Mouse (Mus musculus) CD8-positive naive resting alpha-beta T cell, adult 2 months (primary cell): ENCODE data around the gene Fbxl17.

ENCODE experiments used
- DNase-seq, 2 experiments: peaks; one replicate each; pipeline ENCODE4 v3.0.0; 2022; ENCODE audit warnings: low read depth in 2 of 2, low spot score in 2 of 2

The Fbxl17 gene

DNA sequence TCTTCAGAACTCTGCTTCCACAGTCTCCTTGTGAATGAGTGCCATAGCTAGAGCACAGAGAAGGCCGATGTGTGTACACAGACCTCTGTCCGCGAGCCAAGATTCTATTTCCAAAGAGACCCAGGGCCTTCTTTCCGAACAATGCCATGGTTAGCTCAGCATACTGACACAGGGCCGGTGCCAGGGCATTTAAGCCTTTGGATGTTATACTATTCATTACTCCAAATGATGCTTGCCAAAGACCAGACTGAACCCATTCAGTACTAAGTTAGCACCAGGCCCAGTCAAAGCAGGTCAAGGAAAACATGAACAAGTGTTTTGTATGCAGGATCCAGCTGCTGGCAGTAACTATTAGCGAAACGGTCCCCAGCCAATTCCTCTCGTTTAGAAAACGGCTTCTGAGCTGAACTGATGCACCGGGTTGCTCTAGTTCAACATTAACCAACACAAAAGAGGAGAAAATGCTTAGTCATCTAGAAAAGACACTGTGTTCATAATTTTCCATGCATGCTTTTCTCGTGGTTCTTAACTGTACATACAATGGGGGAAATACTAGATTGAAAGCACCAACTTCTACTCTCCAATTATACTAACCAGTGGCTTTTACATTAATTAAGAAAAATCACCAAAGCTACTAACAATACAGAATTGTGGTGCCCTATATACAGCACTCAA is 214.4 kb downstream of the Fbxl17 start:
- no peak for DNase-seq

DNA sequence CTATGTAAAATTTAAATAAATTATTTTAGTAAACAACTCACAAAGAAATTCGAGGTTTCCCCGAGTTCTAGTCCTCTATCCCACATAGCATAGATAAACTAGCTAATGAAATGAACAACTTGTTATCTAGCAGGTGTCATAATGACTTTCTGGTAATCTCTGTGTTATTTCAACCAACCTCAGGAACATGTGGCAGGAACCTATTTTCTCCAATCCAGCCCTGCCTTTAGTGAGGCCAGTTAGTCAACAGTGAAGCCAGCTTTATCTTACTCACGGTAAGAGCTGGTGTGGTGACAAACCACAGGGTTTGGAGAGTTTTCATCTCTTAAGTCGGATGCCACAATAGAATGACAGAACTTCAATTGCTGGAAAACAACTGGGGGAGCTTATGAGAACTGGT is 215.7 kb downstream of the Fbxl17 start:
- no peak for DNase-seq

DNA sequence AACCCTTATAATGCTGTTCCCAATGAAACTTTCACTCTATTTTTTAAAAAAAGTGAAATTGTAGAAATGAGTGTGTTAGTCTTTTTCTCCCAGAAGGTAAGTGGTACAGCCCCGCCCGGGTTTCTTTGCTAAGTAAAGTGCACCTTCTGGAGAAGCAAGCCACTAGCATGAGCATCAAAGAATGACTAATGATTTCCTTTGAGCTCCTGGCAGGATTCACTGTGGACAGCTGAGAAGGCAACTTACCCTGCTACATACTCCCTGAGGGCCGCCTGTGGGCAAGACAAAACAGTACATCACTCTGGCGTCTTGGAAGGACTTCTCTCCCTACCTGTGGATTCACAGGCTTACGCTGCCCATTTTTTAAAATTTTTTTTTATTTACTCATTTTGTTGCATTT is 217.8 kb downstream of the Fbxl17 start:
- DNase-seq, result no peak

DNA sequence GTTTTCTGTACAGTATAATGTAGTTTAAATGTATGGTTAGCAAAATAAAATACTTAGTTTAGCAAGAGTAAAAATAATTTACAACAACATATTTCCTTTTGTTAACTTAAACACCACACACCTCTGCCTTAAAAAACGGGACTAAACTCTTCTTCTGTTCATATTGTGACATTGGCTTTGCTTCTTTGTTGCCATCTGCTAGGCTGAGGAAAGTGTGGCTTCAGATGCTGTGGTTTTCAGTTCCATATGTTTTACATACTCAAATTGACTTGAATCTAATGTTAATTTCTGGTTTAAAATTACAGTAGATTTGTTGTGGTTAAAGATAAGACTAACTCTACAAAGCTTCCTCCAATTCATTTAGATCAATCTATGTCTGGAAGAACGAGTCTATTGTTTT is 218.8 kb downstream of the Fbxl17 start:
- DNase-seq, result no peak

DNA sequence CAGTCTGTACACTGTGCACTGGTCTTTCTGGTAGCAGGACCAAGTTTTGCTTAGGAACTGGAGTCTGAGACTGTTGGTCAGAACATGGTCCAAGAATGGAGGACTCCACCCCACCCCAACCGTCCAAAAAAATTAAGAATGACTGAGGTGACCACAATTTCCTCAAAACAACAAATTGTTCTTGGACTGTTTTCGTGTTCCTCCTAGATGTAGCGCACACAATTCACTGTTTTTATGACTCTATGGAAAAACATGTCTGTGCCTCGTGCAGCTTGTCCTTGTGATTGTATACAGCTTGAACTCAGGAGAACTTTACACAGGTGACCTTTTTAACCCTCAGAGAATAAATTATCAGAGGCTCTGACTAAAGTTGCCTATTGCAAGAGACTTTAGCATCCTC is 220.7 kb downstream of the Fbxl17 start:
- DNase-seq, result no peak

DNA sequence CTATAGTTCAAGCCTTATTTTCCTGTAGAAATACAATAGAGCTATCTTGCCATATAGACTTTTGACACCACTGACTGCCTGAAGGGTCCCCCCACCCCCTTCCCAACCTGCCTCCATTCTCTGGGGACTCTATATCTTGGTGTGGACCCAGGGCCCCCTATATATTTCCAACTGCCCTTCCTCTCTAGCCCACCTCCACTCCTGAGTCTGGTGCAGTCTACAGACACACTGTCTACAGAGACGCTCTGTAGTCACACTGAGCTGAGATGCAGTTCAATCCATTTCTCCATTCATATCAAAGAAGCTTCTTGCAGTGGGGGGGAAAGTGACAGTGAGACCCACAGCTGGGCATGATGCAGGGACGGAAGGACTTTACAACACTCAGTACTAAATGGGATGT is 226.5 kb downstream of the Fbxl17 start:
- DNase-seq, result no peak

DNA sequence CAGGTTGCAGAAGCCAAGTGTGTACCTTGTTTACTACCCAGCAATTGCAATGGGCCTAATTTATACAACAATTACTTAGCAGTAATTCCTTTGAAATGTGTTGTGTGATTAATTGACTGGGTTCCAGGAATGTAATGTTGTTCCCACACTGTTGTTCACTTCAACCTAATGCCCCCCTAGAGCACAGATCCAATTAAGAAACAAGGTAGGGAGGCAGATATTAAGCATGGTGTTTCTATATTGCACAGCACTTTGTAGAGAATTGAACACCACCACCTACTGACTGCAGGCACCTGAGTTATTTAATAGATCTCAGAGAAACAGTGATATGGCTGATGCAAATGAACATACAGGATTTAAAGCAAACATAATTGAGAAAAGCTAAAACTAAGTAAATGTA is 226.9 kb downstream of the Fbxl17 start:
- DNase-seq, result no peak

DNA sequence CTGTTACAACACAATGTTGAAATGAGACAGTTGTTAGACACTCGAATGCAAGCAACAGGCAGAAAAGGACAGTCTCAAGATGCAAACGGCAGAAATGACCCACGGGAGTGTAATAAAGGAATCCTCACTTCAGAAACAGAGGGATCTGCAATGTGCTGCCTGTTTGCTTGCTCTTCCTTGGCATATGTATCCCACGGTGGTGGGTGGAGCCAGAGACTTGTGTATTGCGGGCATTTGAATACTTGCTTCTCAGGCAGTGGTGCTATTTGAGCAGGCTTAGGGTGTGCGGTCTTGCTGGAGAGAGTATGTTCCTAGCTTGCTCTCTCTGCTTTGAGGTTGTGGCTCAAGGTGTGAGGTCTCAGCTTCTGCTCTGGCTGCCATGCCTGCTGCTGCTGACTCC is 228.8 kb downstream of the Fbxl17 start:
- no peak for DNase-seq

DNA sequence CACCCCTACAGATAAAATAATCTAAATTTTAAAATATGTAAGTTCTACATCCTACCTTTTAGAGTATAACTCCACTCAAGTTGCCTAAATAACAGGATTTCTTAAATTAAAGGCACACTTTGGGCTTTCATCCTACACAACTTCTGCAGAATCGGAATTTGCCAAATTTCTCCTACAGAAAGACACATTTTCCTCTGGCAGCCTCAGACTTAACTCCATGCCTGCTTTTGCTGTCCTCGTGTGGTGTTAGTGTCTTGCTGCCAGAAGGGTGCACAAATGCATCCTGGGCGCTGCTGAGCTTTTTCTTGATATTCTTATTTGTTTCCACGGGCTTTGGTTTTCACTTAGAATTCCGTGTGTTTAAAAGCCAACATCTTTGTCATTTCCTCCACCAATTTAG is 229.3 kb downstream of the Fbxl17 start:
- DNase-seq, result no peak

DNA sequence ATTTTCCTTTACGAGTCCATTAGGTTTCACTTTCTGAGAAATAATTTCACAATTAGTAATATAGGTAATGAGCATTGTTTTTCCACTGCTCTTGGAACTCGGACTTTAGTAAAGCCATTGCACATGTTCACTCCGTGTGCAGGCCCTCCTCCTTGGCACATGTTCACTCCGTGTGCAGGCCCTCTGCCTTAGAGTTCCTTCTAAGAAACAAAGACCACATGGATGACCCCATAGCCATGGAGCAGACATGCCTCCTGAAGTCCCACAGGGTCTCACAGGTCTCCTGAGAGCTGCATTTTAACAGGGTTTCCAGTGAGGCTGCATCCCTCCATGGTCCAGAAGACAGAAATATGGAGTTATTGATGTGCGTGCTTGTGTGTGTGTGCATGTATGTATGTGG is 237.1 kb downstream of the Fbxl17 start:
- no peak for DNase-seq

DNA sequence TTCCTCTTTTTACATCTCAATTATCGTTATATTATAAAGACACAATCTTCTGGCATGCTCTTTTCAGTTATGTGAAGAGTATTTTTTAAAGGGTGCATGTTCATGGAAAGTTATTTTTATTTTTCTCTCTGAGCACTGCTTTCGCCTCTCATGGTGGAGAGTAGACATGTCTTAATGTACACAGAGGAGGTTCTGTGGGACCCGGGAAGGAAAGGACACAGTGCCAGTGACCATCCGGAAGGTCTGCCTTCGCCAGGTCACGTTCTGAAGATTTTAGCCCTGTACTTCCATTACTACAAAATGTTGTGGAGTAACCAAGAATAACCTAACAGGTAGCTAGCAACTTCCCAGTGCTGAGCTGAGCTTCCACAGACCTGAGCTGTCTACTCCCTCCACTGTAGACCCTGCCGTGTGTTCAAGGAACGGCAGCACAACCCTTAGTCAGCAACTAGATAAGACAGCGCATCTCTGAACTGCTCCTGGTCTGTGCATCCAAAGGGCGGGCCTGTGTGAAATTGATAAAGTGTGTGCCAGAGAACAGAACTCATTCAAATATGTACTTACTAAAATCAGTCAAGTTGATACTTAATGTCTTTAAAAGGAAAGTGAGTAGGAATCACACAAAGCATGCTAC is 238.2 kb downstream of the Fbxl17 start:
- no peak for DNase-seq

DNA sequence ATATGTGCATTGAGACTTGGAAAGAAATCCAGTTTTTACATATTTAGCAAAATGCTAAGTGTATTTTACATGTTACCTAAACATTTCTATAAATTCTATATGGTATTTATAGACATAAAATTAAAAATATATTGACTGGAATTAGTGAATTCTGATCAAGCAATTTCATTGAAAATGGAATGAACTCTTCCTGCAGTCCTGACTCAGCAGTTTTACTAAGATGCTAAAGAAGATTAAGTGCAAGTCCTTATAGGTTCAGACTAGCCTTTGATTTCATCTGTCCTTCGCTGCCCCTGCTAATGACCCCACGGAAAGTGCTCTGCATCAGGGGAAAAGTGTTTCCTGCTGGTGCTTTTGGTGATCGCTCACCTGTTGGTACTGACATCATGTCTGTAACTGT is 240.7 kb downstream of the Fbxl17 start:
- no peak for DNase-seq

DNA sequence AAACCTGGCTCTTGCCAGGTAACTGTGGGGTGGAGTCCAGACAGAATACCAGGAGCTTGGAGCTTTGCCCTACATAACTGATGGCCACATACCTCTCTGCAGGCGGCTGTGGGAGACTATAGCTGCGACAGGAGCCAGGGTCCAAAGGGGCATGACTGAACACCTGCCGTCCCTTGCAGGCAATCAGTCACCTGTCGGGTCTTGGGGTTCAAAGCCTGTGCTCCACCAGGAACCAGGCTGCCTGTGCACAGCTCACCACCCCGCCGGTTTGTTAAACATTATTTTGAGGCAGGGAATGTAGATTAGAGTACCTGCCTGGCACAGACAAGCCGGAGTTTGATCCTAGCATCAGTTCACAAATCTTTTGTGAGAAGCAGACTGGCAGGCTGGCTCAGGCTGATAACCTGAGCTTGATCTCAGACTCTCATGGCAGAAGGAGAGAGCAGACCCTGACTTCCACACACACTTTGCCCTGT is 253.6 kb downstream of the Fbxl17 start:
- DNase-seq, result no peak

DNA sequence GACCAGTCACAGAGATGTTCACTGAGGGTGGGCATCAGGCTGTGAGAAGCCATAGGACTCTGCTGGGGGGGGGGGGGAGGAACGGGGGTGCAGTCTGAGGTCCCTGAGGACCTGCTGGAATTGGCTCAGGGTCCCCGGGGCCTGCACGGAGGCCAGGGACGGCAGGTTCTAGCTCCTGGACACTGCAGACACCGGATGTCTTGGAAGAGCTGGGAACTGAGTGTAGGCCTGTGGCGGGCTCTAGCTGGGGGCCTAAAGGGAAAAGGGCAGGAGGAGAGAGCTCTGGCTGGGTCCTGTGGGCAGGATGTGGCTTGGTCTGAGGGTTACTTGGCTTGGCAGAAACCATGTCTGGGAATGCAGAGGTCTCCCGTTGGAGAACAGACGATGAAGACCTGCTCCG is 254.3 kb downstream of the Fbxl17 start:
- no peak for DNase-seq

DNA sequence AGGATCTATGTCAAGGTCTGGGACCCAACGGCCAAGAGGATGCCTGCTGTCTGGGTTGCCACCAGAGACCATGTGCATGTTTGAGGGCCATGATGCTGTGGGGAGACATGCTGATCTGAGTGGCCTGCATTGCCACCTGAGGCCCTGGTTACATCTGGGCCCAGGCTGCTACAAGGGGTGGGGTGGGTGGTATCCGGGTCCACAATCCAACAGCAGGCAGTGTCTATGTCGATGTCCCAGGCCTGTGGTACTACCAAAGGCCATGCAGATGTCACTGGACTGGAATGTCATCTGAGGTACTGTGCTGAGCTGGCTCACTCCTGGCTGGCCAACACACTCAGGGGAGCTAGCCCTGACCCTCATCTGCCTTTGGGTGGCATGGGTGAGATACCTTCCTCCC is 257.1 kb downstream of the Fbxl17 start:
- DNase-seq, result no peak

DNA sequence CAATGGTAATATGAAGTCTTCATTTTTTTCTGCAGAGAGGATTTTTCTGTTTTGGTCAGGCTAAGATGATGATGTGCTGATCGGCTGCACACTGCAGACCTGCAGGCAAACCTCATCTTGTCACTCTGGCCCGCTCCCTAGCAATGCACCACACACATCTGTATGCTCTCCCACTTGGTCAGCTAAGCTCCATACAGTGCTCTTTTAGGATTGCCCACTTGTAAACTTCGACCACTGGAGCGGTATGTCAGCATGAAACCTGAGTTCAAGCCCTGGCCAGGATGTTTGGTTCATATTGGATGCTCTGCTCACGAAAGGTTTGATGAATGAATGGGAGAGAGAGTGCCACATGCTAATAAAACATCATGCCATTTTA is 259.1 kb downstream of the Fbxl17 start:
- no peak for DNase-seq

DNA sequence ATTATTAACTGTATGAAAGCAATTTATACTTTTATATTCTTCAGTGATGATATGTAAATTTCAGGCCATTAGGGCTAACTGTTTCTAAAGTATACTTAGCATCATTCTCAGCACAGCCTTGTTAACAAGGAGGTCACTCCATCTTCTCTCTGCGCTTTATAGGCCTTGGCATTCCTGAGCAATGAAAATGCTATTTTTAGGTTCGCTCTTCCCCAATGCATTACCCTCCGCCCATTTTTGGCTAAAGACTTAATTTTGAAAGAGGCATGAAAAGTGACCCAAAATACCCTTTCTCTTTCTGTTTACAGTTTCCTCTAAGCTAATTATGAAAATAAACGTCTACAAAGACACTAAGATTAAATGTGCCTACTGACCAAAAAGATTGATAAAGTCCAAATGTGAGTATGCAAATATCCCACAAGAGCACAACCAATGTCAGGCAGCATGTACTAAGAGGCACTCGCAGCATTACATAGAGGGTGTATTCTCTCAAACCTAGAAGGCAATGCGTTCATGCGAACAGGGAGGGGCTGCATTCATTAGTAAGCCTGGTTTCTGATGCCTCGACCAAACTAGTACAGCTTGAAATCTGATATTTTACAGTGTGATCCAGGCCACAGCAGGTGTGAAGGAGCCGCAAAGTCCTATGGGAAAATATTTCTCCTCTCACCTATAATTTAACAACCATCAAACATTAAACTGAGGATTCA is 259.6 kb downstream of the Fbxl17 start:
- no peak for DNase-seq

DNA sequence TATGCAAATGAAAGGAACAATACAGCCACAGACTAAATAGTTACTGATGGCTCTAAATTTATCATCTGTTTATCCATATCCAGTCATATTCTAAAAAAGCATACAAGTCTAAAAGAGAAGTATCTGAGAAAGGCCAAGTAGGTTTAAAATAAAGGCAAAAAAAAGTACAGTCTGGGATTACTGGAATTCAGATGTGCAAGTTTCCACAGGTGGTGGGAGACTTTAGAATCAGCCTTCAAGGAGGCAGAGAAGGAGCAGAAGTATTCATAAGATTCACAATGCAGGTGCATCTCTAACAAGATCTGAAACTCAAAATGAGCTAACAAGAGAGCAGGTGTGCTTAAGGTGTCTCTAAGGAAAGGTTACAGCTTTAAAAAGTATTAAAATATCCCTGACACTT is 263.0 kb downstream of the Fbxl17 start:
- DNase-seq, result no peak

DNA sequence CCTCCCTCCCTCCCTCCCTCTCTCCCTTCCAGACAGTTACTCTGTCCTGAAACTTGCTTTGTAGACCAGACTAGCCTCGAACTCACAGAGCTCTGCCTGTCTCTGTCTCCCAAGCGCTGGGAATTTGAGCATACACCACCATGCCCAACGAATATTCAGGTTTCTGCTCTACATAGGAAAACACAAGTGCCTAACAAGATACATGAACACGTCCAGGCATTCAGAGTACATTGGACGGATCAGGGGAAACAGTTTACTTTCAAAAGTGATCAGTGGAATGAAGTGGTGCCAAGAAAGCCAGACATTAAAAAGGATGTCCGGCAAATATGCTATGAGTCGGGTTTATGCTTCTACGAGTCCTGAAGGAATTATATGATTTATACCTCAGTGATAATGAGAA is 263.6 kb downstream of the Fbxl17 start:
- no peak for DNase-seq

DNA sequence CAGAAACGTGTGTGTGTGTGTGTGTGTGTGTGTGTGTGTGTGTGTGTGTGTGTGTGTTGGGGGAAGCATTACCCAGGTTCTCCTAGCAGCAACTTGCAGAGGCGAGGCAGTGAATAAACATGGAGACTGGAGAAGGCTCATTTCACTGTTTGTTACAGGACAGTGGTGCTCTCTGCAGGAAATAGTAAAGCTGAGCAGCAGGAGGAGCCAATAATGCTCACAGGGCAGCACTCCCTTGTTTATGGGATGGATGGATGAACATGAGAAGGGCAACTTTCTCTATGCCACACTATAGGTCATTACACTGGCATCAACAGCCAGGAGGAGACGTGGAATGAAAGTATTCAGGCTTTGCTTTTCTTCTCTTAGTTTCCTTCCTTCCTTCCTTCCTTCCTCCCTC is 264.0 kb downstream of the Fbxl17 start:
- no peak for DNase-seq

DNA sequence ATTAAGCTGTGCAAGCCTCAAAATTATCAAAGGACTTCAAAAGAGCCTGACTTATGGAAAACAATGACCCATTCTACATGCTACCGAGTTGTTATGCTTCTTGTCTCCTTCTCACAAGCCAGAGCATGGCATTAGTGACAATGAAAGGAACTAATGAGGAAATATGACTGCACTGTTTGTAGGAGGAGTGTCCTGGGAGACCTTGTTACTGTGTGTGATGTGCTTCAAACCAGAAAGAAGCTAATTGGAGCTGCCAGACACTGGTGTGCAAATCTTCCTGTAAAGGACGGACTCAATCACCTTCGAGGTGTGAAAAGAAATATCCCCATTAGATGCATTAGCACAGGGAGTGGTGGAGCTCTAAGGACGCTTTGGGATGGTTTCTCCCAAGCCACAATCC is 270.7 kb downstream of the Fbxl17 start:
- no peak for DNase-seq

DNA sequence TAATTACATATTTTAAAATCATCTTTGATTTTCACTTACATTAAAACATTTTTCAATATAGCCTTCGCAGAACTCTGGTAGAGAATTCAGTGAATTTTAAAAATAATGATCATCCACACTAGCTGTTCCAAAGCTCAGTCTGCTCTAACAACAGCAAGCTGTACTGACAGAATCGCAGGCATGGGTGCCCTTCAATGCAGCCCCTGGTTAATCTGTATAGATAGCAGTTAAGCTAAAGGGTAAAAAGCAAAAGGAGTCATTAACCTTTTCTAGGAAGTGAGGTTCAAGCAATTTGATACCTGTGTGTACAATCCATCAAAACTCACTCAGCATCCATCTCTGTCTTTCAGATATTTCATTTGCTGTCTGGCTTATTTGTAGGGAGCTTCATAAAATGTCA is 273.4 kb downstream of the Fbxl17 start:
- no peak for DNase-seq

DNA sequence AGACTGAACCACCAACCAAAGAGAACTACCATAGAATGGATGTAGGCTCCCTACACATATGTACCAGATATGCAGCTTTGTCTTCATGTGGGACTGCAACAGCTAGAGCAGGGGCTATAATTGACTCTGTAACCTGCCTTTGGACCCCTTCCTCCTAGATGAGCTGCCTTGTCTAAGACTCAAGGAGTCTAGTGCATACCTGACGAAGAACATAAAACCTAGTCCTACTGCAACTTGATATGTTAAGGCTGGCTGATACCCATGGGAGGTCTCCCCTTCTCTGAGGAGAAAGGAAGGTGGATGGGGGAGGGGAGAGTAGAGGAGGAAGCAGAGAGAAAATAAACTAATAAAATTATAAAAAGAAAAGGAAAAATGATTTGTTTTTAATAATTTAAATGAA is 273.9 kb downstream of the Fbxl17 start:
- no peak for DNase-seq
